20 mouse cellular contexts compared by ENCODE assay signal in the genomic region with DNA sequence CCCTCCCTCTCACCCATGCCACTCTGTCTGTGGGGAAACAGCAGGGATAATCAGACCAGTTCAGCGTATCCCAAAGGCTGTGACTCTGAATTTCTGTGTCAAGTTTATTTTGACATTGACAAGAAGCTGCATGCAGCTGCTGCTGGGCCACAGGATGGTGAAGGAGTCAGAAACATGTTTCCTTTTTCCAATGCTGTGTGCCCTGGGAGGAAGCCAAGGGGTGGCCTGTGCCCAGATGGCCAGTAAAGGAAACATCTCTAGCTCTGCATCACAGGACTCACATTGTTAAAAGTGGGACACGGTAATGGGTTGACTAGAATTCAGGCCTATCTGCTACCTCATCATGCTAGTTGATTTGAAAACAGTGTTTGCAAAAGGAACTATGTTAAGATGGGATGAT.
A peak's percentile ranks its signal among the peaks of the same experiment; 100 is the strongest.
DNase-seq lines count a peak whose midpoint lies in the region; ATAC-seq and TF ChIP-seq lines count a peak whose summit lies in the region.
"Had no signal": no experiment of that assay in that cellular context is flagged by ENCODE, and none has a peak within 500 bp of the region (broad histone marks: within the 10 kb centered on the region; RNA-seq: fewer than 3 reads in every experiment).

No protein-coding gene starts in this region.

- no peak overlapping the region for H3K9ac ChIP-seq in midbrain, postnatal 0 days (replicated peaks; ENCODE audit: low read length, poor library complexity, severe bottlenecking)
- no peak overlapping the region for H3K9ac ChIP-seq in forebrain, embryonic 14.5 days (ENCODE audit: low read length)
- H3K9ac ChIP-seq: embryonic facial prominence, embryonic 12.5 days; heart, embryonic 13.5 days; hindbrain, embryonic 13.5 days; intestine, embryonic 15.5 days had no signal

- no peak for ATAC-seq in midbrain, postnatal 0 days (ENCODE audit: low FRiP score)
- ATAC-seq in forebrain, embryonic 14.5 days: no peak
- no peak for ATAC-seq in frontal cortex, adult (ENCODE audit: low TSS enrichment)
- no peak for ATAC-seq in inflammation-experienced regulatory T-cells, adult 6 months
- ATAC-seq: forebrain, embryonic 16.5 days; intestine, embryonic 15.5 days had no signal

- H3K9me3 ChIP-seq in midbrain, postnatal 0 days (ENCODE audit: low read length): no peaks in the 10 kb centered on the region
- no peaks in the 10 kb centered on the region for H3K9me3 ChIP-seq in forebrain, embryonic 14.5 days (replicated peaks; ENCODE audit: control insufficient read depth, low read length)
- H3K9me3 ChIP-seq: embryonic facial prominence, embryonic 12.5 days; heart, embryonic 13.5 days; hindbrain, embryonic 13.5 days; intestine, embryonic 15.5 days had no signal

- H3K4me1 ChIP-seq in midbrain, postnatal 0 days (ENCODE audit: insufficient read depth, low read length): no peaks in the 10 kb centered on the region
- no peaks in the 10 kb centered on the region for H3K4me1 ChIP-seq in forebrain, embryonic 14.5 days (ENCODE audit: control insufficient read depth, insufficient read depth, low read length)
- H3K4me1 ChIP-seq: embryonic facial prominence, embryonic 12.5 days; heart, embryonic 13.5 days; hindbrain, embryonic 13.5 days; intestine, embryonic 15.5 days had no signal

- 74% methylated on average over 2 of the region's 2 CpGs for WGBS in midbrain, postnatal 0 days
- 92% methylated on average over 2 of the region's 2 CpGs for WGBS in forebrain, embryonic 14.5 days

- DNase-seq in Muller cell, postnatal 12 days (ENCODE audit: inconsistent ontology term): peak; percentile 17
- DNase-seq in cerebellum, adult 11 months: peak; percentile 16
- peak; percentile 7 for DNase-seq in cerebellum, adult 8-10 months
- DNase-seq in cerebellum, postnatal 14 days: peak; percentile 59 to 63
- DNase-seq in midbrain, postnatal 0 days (ENCODE audit: low spot score): no peak
- no peak for DNase-seq in forebrain, embryonic 14.5 days (ENCODE audit: low spot score)
- DNase-seq: adrenal gland, postnatal 14 days; gastrocnemius, adult 2 months; gastrocnemius, postnatal 25 days; heart, adult 11 months; heart, postnatal 36 days; kidney, adult 18-20 months had no signal

- no peak overlapping the region for H3K27ac ChIP-seq in midbrain, postnatal 0 days (ENCODE audit: low read depth, low read length)
- no peak overlapping the region for H3K27ac ChIP-seq in forebrain, embryonic 14.5 days (ENCODE audit: low read depth, low read length)
- H3K27ac ChIP-seq: embryonic facial prominence, embryonic 12.5 days; gastrocnemius, adult 2 months; heart, embryonic 13.5 days; hindbrain, embryonic 13.5 days; hindbrain, postnatal 0 days; intestine, embryonic 15.5 days had no signal

- peaks cover 10% of the 10 kb centered on the region; the same call in 1 of the 2 replicates for H3K36me3 ChIP-seq in midbrain, postnatal 0 days (ENCODE audit: insufficient read depth, low read length)
- H3K36me3 ChIP-seq in forebrain, embryonic 14.5 days (ENCODE audit: control insufficient read depth, insufficient read depth, low read length): peaks cover 13% of the 10 kb centered on the region; the same call in 1 of the 2 replicates
- H3K36me3 ChIP-seq: embryonic facial prominence, embryonic 12.5 days; heart, embryonic 13.5 days; intestine, embryonic 15.5 days had no signal

- no peaks in the 10 kb centered on the region for H3K27me3 ChIP-seq in midbrain, postnatal 0 days (ENCODE audit: insufficient read depth, low read length)
- no peaks in the 10 kb centered on the region for H3K27me3 ChIP-seq in forebrain, embryonic 14.5 days (replicated peaks; ENCODE audit: control insufficient read depth, insufficient read depth, low read length)
- H3K27me3 ChIP-seq: embryonic facial prominence, embryonic 12.5 days; heart, embryonic 13.5 days; hindbrain, embryonic 13.5 days; intestine, embryonic 15.5 days had no signal

- TF ChIP-seq CTCF in midbrain, postnatal 0 days (IDR thresholded peaks at IDR 0.05): no peak

- no peak overlapping the region for H3K4me3 ChIP-seq in midbrain, postnatal 0 days (ENCODE audit: low read depth, low read length)
- H3K4me3 ChIP-seq in forebrain, embryonic 14.5 days (ENCODE audit: low read depth, low read length): no peak overlapping the region
- H3K4me3 ChIP-seq: embryonic facial prominence, embryonic 12.5 days; gastrocnemius, adult 2 months; heart, embryonic 13.5 days; hindbrain, embryonic 13.5 days; intestine, embryonic 15.5 days had no signal

- H3K4me2 ChIP-seq in midbrain, postnatal 0 days (ENCODE audit: low read depth, low read length, poor library complexity, severe bottlenecking): no peak overlapping the region
- H3K4me2 ChIP-seq in forebrain, embryonic 14.5 days (ENCODE audit: low read length): no peak overlapping the region
- H3K4me2 ChIP-seq: embryonic facial prominence, embryonic 12.5 days; heart, embryonic 13.5 days; hindbrain, embryonic 13.5 days; intestine, embryonic 15.5 days had no signal

Comparison
In these comparisons a context has a peak if more than half of its experiments do, and no peak if none do; other contexts are left out.
1. DNase-seq: peak in Muller cell, postnatal 12 days (single experiment), cerebellum, adult 11 months (single experiment), cerebellum, adult 8-10 months (single experiment) and cerebellum, postnatal 14 days (2 of 2); none in midbrain, postnatal 0 days (single experiment) and forebrain, embryonic 14.5 days (single experiment).